Mouse (Mus musculus): ENCODE data around the gene Ugt2b35. TPM values are rescaled to one million over a fixed set of nuclear protein-coding genes. Genes with fewer than 3 reads are reported as not detected.

Gene Ugt2b35
- not detected for polyA plus RNA-seq (2017; shearing (Covaris generic))

GRCm38 (mm10) chr5:87000395-87001073, at the start of gene Ugt2b35:
Gene Ugt2b35 (plus strand): TSS chr5:87000860.

Other genes starting within 250 kb of the Ugt2b35 start
- gene Ythdc1, start 196.6 kb upstream of the Ugt2b35 start, polyA plus RNA-seq (2017; shearing (Covaris generic)), result 10 to 100 TPM; 65.1 to 75.7 TPM
- gene Ugt2b34, start 93.9 kb upstream of the Ugt2b35 start, polyA plus RNA-seq (2017; shearing (Covaris generic)), result not detected
- under 1 TPM; 0.14 to 0.15 TPM for gene Ugt2b1, start 74.3 kb upstream of the Ugt2b35 start, polyA plus RNA-seq (2017; shearing (Covaris generic))
- gene Ugt2b36, start 91.7 kb downstream of the Ugt2b35 start, polyA plus RNA-seq (2017; shearing (Covaris generic)), result under 1 TPM in 1 of 2 experiments, not detected in 1; 0.29 TPM
- not detected for gene Ugt2b5, start 139.5 kb downstream of the Ugt2b35 start, polyA plus RNA-seq (2017; shearing (Covaris generic))

Measured in activated CD4-positive, CD25-positive, alpha-beta regulatory T cell (primary cell).